Mouse (Mus musculus): ENCODE data around the gene Itga11.

- peak; percentile 93 for TF ChIP-seq CTCF (conservative IDR thresholded peaks at IDR 0.05; ENCODE audit: low read length)
- TF ChIP-seq POU5F1 (IDR thresholded peaks at IDR 0.05; ENCODE audit: borderline replicate concordance, low read length): no peak
- TF ChIP-seq NANOG (IDR thresholded peaks at IDR 0.05; ENCODE audit: borderline replicate concordance, low read length): no peak
Measured at GRCm38 (mm10) chr9:62726472-62726871, 48.8 kb downstream of the Itga11 start.

Measured in E14TG2a.4 (cell line).